Mouse (Mus musculus): ENCODE data around the gene Egfr.

The Egfr gene

DNA sequence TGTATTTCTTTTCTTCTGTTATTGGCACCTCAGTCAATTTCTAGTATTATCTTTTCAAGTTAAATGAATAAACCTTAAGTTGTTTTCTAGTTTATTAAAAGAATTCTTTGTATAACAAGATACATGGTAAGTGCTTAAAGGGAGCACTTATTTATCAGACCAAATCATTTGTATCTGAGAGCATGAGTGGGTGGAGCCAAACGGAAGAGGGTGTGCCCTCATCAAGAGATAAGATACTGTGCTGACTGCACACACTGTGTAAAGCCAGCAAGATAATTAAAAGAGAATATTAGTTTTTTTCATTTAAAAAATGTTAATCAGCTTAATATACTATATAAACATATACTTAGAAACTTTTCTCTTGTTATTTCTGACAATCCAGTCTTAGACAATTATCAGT is 206.5 kb downstream of the Egfr start:
- DNase-seq (ENCODE audit: low read depth) = no peak
